Mouse (Mus musculus) midbrain, embryonic 16.5 days (tissue): ENCODE measurements around the gene Kcns3. TPM values are rescaled to one million over a fixed set of nuclear protein-coding genes. Genes with fewer than 3 reads are reported as not detected.

Experiments used
- ATAC-seq: fragments of 200-750 bp; cut with Nextera tagmentation; 2 replicates; pipeline ENCODE4 v1.8.0; 2017; ENCODE audit warnings: moderate TSS enrichment
- H3K27ac ChIP-seq: fragments of 300-500 bp; sonication (generic); 2 replicates; pipeline ENCODE4 v1.5.1; 2014; ENCODE audit warnings: mild to moderate bottlenecking, low read length, mixed read lengths
- H3K27me3 ChIP-seq: fragments of 300-500 bp; sonication (generic); 2 replicates; pipeline ENCODE4 v1.6.1; 2014; ENCODE audit warnings: low read depth, low read length, mixed read lengths; ENCODE audit not compliant: control insufficient read depth, insufficient read depth
- H3K36me3 ChIP-seq: fragments of 300-500 bp; sonication (generic); 2 replicates; pipeline ENCODE4 v1.6.1; 2014; ENCODE audit warnings: mild to moderate bottlenecking, low read length, moderate library complexity, mixed read lengths; ENCODE audit not compliant: control insufficient read depth, insufficient read depth
- H3K4me1 ChIP-seq: fragments of 300-500 bp; sonication (generic); 2 replicates; pipeline ENCODE4 v1.6.1; 2014; ENCODE audit warnings: mild to moderate bottlenecking, low read length, mixed read lengths; ENCODE audit not compliant: control insufficient read depth, insufficient read depth
- H3K4me2 ChIP-seq: fragments of 300-500 bp; sonication (generic); 2 replicates; pipeline ENCODE4 v1.6.1; 2014; ENCODE audit warnings: mild to moderate bottlenecking, low read length, mixed read lengths
- H3K4me3 ChIP-seq: fragments of 300-500 bp; sonication (generic); 2 replicates; pipeline ENCODE4 v1.5.1; 2014; ENCODE audit warnings: low read depth, mild to moderate bottlenecking, low read length, moderate library complexity, mixed read lengths
- H3K9ac ChIP-seq: fragments of 300-500 bp; sonication (generic); 2 replicates; pipeline ENCODE4 v1.6.1; 2014; ENCODE audit warnings: low read depth, low read length, mixed read lengths
- H3K9me3 ChIP-seq: fragments of 300-500 bp; sonication (generic); replicated peaks from 2 replicates; pipeline ENCODE4 v1.6.1; 2014; ENCODE audit warnings: mild to moderate bottlenecking, low read length, mixed read lengths; ENCODE audit not compliant: control insufficient read depth, poor library complexity, severe bottlenecking
- WGBS: fragments of 180-500 bp; shearing (Covaris S2); extraction: QIAGEN DNeasy Blood & Tissue Kit; methylation state at CpG from one replicate; pipeline ENCODE4 v1.1.7; 2014; 5-methylcytosine and 5-hydroxymethylcytosine counted together
- polyA plus RNA-seq: library from polyadenylated mRNA; unstranded; fragments of >200 nt; fragmentation: Nextera tagmentation; extraction: Ambion mirVana; gene quantifications from 2 replicates; pipeline ENCODE4 v1.2.1, GENCODE M21; 2015

The Kcns3 gene
- polyA plus RNA-seq, result 0.26 and 0.33 TPM in 2 replicates

DNA sequence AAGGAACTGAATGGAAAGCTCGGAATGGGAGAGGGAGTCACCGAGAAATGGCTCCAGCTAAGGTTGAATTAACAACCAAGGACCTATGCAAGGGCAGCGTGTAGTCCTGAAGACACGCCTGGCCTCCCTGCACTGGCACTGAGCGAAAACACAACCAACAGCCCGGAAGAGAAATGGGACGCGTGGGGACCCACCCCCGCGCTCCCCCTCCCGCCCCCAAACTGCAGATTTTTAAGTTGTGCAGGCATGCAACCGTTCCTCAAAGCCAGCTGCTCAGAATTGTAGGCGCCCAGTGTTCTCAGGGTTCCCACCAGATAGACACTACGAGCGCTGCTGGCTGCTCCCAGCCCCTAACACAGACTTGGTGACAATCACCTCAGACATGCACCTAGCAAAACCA is at the start of gene Kcns3:
TSS of gene Kcns3 (minus strand) at position 42 of the 400 bp plus-strand sequence.
- Histone ChIP-seq H3K4me1 (peaks cover 11% of the 10 kb centered on the region), H3K4me2 (peak within 1 kb of the TSS; percentile 95), H3K27me3 (peaks cover 13% of the 10 kb centered on the region), H3K9me3 (no peaks in the 10 kb centered on the region), H3K4me3 (peak within 1 kb of the TSS; percentile 57), H3K36me3 (no peaks in the 10 kb centered on the region), H3K27ac (no peak within 1 kb of the TSS), H3K9ac (peak within 1 kb of the TSS; percentile 66)
- WGBS, result 26% methylated on average over 15 of the region's 15 CpGs
- ATAC-seq, result no peak

DNA sequence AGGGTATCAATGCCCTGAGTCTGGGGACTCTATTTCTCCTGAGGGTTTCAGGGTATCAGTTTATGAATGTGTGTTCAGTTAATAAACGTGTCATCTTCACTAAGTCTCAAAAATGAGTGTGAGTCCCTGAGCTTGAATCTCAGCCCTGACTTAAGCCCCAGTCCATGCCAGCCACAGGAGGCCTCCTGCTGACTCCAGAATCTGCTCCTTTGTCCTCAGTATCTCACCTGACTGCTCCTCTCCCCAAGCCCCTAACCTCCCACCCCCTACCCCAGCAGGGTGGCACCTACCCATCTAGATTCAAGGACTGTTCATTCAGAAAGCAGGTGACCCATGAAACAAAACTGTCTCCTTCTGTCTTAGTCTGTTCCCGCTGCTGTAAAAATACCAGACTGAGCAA is 47.7 kb upstream of the Kcns3 start:
- H3K4me2 ChIP-seq, result no peak overlapping the region
- no peak overlapping the region for H3K27ac ChIP-seq
- H3K9ac ChIP-seq, result no peak overlapping the region
- no peaks in the 10 kb centered on the region for H3K27me3 ChIP-seq
- no peak for ATAC-seq
- no peak overlapping the region for H3K4me3 ChIP-seq
- no peaks in the 10 kb centered on the region for H3K36me3 ChIP-seq
- WGBS, result 34% methylated on average over 2 of the region's 2 CpGs
- no peaks in the 10 kb centered on the region for H3K9me3 ChIP-seq
- H3K4me1 ChIP-seq, result 0 out of 2 replicates have a peak, but pooled peaks cover 4% of the 10 kb centered on the region

DNA sequence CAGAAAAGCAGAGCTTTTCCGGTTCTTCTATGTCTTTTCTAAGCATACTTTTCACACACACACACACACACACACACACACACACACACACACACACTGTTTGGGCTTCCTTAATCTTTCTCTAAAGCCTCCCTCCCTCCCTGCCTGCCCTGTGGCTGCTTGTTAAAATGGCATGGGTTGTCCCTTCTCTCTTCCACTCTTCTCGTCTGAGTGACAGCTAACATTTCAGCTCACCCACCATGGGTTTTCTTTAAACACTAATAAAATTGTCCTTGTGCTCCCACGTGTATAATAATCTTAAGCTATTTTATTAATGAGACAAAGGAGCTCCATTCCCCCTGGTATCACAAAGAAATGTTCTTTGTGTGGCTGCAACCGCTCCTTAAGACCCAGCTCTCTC is 47.2 kb upstream of the Kcns3 start:
- H3K9me3 ChIP-seq, result no peaks in the 10 kb centered on the region
- no peak overlapping the region for H3K9ac ChIP-seq
- H3K27me3 ChIP-seq, result no peaks in the 10 kb centered on the region
- no peak overlapping the region for H3K4me2 ChIP-seq
- no peak for ATAC-seq
- 13% methylated on average over 4 of the region's 4 CpGs for WGBS
- 0 out of 2 replicates have a peak, but pooled peaks cover 4% of the 10 kb centered on the region for H3K4me1 ChIP-seq
- no peak overlapping the region for H3K27ac ChIP-seq
- H3K4me3 ChIP-seq, result no peak overlapping the region
- H3K36me3 ChIP-seq, result no peaks in the 10 kb centered on the region

DNA sequence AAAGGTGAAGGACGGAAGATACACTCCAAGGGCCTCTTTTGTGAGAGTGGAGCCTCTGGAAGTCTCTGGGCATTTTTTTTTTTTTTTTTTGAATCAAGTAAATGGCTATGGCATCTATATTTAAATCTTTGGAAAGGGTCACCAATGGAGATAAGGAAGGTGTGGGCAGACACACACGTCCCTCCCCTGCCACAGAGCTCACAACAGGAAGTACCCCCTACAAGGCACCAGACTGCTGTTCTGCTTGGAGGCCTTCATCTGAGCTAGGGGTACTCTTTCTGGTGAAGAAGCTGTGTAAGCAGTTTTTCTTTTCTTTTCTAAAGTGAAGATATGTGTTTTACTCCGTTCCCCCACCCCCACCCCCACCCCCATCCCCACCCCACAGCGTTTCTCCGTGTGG is 46.0 kb upstream of the Kcns3 start:
- Histone ChIP-seq H3K27ac (no peak overlapping the region), H3K4me3 (no peak overlapping the region), H3K4me1 (0 out of 2 replicates have a peak, but pooled peaks cover 4% of the 10 kb centered on the region), H3K27me3 (no peaks in the 10 kb centered on the region), H3K4me2 (no peak overlapping the region; the same call in 1 of the 2 replicates), H3K9ac (no peak overlapping the region), H3K9me3 (no peaks in the 10 kb centered on the region), H3K36me3 (no peaks in the 10 kb centered on the region)
- 45% methylated on average over 5 of the region's 5 CpGs for WGBS
- 0 out of 2 replicates have a peak, but pooled peaks have one; percentile 44 for ATAC-seq

DNA sequence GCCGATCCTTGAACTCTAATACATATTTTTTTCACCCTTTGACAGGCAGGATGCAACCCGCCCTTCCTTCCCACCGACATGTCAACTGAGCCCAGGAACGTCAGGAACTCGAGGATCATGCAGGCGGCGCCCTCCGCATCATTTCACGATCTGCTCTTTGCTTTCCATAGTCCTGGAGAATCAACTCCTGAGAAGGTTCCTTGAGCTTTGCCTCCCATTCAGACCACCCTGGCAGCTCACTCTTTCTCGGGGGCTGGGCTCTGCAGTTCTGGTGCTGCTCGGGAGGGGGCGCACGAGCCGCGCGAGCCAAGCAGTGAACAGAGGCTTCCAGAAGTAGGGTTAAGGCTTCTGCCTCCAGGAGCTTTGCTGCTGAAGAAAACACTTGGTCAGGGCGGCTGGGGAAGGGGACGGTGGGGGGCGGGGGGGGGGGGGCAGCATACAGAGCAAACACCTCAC is 45.3 kb upstream of the Kcns3 start:
- 0 out of 2 replicates have a peak, but pooled peaks cover 4% of the 10 kb centered on the region for H3K4me1 ChIP-seq
- no peak overlapping the region for H3K9ac ChIP-seq
- H3K4me3 ChIP-seq, result no peak overlapping the region
- peak overlapping the region; percentile 51 for H3K4me2 ChIP-seq
- H3K36me3 ChIP-seq, result no peaks in the 10 kb centered on the region
- H3K9me3 ChIP-seq, result no peaks in the 10 kb centered on the region
- no peaks in the 10 kb centered on the region for H3K27me3 ChIP-seq
- peak; percentile 83 for ATAC-seq
- 9% methylated on average over 16 of the region's 19 CpGs for WGBS
- no peak overlapping the region for H3K27ac ChIP-seq

DNA sequence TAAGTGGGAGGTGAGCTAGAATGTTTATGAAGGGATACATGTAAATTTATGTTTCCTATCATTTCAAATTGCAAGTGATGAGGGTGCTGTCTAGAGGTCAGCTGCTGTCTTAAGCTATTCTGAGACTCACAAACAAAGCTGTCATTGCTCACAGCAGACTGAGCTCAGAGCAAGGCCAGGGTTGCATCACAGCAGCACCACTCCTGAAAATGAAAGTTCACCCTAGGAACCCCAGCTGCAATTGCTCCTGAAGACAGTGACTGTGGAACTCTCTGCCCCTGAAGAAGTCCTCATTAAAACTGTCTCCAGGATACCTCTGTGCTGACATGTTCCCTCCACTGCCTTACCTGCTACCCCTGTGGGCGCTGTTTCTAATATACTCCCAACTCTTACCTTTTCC is 44.2 kb upstream of the Kcns3 start:
- 93% methylated on average over 1 of the region's 1 CpGs for WGBS

DNA sequence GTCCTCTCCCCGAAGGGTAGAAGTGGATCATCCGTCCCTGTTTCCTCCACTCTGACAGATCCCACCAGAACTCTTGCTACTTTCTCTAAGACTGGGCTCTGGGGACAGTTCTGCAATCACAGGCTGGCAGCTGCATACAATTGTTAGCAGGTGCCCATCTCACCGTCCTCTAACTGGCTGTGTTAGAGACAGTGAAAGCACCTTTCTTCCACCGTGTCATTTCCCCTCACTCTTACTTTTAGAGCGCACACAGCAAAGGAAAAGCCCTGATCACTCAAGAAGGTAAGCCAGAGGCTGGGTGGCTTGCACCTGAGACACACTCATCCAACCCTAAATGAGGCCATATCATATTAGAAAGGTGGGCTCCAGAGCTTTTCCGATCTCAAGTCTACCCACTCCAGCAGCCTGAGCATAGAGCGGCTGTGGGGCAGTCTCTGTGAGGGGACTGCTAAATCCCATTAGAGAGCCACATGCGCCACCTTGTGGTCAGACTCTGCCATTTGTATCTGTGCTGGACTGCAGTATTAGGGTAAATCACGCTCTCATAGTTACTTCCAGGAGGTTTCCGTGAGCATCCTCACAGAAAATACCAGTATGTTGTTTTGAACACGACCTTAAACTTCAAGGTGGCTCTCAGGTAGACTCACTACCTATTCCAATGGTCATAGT is 27.8 kb upstream of the Kcns3 start:
- H3K4me1 ChIP-seq, result 0 out of 2 replicates have a peak, but pooled peaks cover 4% of the 10 kb centered on the region
- peak; percentile 98 for ATAC-seq
- no peaks in the 10 kb centered on the region for H3K27me3 ChIP-seq
- no peak overlapping the region for H3K27ac ChIP-seq
- H3K4me3 ChIP-seq, result no peak overlapping the region; the same call in 1 of the 2 replicates
- no peaks in the 10 kb centered on the region for H3K9me3 ChIP-seq
- H3K4me2 ChIP-seq, result peak overlapping the region; percentile 46
- no peak overlapping the region for H3K9ac ChIP-seq
- whole genome bisulfite sequencing, result 29% methylated on average over 11 of the region's 11 CpGs
- no peaks in the 10 kb centered on the region for H3K36me3 ChIP-seq

More for the DNA sequence above, 44.2 kb upstream of the Kcns3 start:
- no peaks in the 10 kb centered on the region for H3K9me3 ChIP-seq
- no peaks in the 10 kb centered on the region for H3K27me3 ChIP-seq
- no peak for ATAC-seq
- H3K27ac ChIP-seq, result no peak overlapping the region
- H3K9ac ChIP-seq, result no peak overlapping the region
- H3K4me1 ChIP-seq, result 0 out of 2 replicates have a peak, but pooled peaks cover 4% of the 10 kb centered on the region
- no peak overlapping the region for H3K4me2 ChIP-seq
- H3K4me3 ChIP-seq, result no peak overlapping the region
- no peaks in the 10 kb centered on the region for H3K36me3 ChIP-seq

DNA sequence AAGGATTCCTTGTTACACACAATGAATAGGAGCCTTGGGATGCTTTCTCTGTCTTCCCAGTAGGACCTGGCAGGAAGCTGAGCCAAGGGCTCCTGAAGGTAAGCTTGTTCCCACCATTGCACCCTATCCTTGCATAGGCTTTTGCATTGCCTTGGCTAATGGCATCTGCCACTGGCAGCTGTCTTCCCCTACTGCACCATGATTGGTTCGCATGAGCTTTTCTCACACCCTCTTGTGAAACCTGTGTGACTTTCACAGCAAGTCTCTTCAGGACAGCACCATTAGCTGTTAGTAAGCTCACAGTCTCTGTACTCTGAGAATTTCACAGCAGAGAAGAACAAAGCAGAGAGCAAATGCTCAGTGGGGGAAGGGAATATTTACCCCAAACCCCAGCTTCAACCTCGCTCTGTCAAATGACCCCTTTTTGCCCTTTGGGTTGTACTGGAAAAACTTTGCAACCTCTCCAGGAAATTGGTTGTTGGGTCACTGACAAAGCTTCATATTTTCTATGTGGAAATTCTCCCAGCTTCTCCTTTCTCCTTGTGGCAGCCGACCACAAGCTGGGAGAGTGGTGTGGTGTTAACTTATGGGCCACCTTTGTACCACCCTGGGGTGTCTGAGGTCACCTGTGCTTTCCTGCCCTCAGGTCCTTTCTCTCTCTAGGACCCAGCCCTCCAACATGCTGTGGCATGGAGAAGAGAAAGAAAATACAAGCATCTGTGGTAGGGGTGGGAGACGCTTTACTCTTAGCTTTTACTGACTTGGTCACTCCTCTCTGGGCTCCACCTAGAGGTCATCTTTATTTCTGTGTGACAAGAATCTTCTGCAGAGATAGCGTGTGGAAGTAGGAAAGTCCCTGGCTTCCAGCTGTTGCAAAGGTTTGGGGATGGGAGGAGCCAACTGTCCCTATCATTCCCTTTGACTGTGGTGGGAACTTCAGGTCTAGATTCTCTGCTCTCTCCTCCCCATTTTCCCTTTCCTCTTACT is 26.8 kb upstream of the Kcns3 start:
- Histone ChIP-seq H3K9ac (no peak overlapping the region), H3K9me3 (no peaks in the 10 kb centered on the region), H3K27me3 (no peaks in the 10 kb centered on the region), H3K36me3 (no peaks in the 10 kb centered on the region), H3K4me3 (no peak overlapping the region), H3K4me2 (no peak overlapping the region), H3K4me1 (0 out of 2 replicates have a peak, but pooled peaks cover 4% of the 10 kb centered on the region), H3K27ac (no peak overlapping the region)
- ATAC-seq, result no peak
- WGBS, result 61% methylated on average over 5 of the region's 5 CpGs
